Mouse (Mus musculus) cerebellum, postnatal 25 days (tissue): ENCODE results near the gene Itpr2.

Experiments
- DNase-seq, 2 experiments: peaks; one replicate each; pipeline ENCODE4 v3.0.0; 2021; ENCODE audit warnings: mixed read lengths in 2 of 2

Gene Itpr2

GRCm38 (mm10) chr6:146303336-146303735 lies 198.7 kb downstream of the Itpr2 start:
- DNase-seq: peak in 1 of 2 experiments; percentile 19

- no peak for DNase-seq
Observed at GRCm38 (mm10) chr6:146302574-146303130, 199.4 kb downstream of the Itpr2 start.

GRCm38 (mm10) chr6:146302101-146302500 lies 199.9 kb downstream of the Itpr2 start:
- no peak for DNase-seq

GRCm38 (mm10) chr6:146300961-146301360 lies 201.1 kb downstream of the Itpr2 start:
- DNase-seq: no peak

- peak in 1 of 2 experiments; percentile 14 for DNase-seq
Observed at GRCm38 (mm10) chr6:146298712-146299111, 203.3 kb downstream of the Itpr2 start.

GRCm38 (mm10) chr6:146291036-146291435 lies 211.0 kb downstream of the Itpr2 start:
- DNase-seq: no peak

GRCm38 (mm10) chr6:146289801-146290200 lies 212.2 kb downstream of the Itpr2 start:
- DNase-seq: no peak

GRCm38 (mm10) chr6:146288266-146288665 lies 213.8 kb downstream of the Itpr2 start:
- DNase-seq: no peak

GRCm38 (mm10) chr6:146284921-146285565 lies 217.0 kb downstream of the Itpr2 start:
- no peak for DNase-seq

GRCm38 (mm10) chr6:146283981-146284380 lies 218.0 kb downstream of the Itpr2 start:
- DNase-seq: no peak

- DNase-seq: peak; percentile 42 to 55
Observed at GRCm38 (mm10) chr6:146282061-146282659, 219.9 kb downstream of the Itpr2 start.

- DNase-seq: peak; percentile 26 to 60
Observed at GRCm38 (mm10) chr6:146281176-146281899, 220.7 kb downstream of the Itpr2 start.

- no peak for DNase-seq
Observed at GRCm38 (mm10) chr6:146273256-146273655, 228.8 kb downstream of the Itpr2 start.

GRCm38 (mm10) chr6:146272253-146273036 lies 229.6 kb downstream of the Itpr2 start:
- peak; percentile 42 to 81 for DNase-seq

- peak; percentile 81 to 82 for DNase-seq
Observed at GRCm38 (mm10) chr6:146270776-146271533, 231.1 kb downstream of the Itpr2 start.

- peak in 1 of 2 experiments; percentile 43 for DNase-seq
Observed at GRCm38 (mm10) chr6:146270162-146270561, 231.9 kb downstream of the Itpr2 start.

GRCm38 (mm10) chr6:146269291-146269690 lies 232.7 kb downstream of the Itpr2 start:
- DNase-seq: no peak

- DNase-seq: no peak
Observed at GRCm38 (mm10) chr6:146260674-146261376, 241.2 kb downstream of the Itpr2 start.

GRCm38 (mm10) chr6:146258751-146259150 lies 243.3 kb downstream of the Itpr2 start:
- DNase-seq: no peak

- no peak for DNase-seq
Observed at GRCm38 (mm10) chr6:146258261-146258660, 243.8 kb downstream of the Itpr2 start.
